Mouse (Mus musculus) midbrain, postnatal 0 days (tissue): ENCODE results near the gene Spic. TPM values are rescaled to one million over a fixed set of nuclear protein-coding genes. Genes with fewer than 3 reads are reported as not detected.

Source experiments
- ATAC-seq: fragments of 200-750 bp; cut with Nextera tagmentation; 2 replicates; pipeline ENCODE4 v1.8.0; 2017; ENCODE audit warnings: moderate number of reproducible peaks, mild to moderate bottlenecking, moderate TSS enrichment, moderate library complexity; ENCODE audit not compliant: low FRiP score
- DNase-seq: peaks from one replicate; pipeline ENCODE4 v3.0.0-alpha.2; 2015; ENCODE audit warnings: low spot score
- H3K27ac ChIP-seq: fragments of 300-500 bp; sonication (generic); 2 replicates; pipeline ENCODE4 v1.5.1; 2014; ENCODE audit warnings: low read depth, mild to moderate bottlenecking, low read length, mixed read lengths
- H3K27me3 ChIP-seq: fragments of 300-500 bp; sonication (generic); 2 replicates; pipeline ENCODE4 v1.6.1; 2014; ENCODE audit warnings: low read length, control low read depth, mixed read lengths; ENCODE audit not compliant: insufficient read depth
- H3K36me3 ChIP-seq: fragments of 300-500 bp; sonication (generic); 2 replicates; pipeline ENCODE4 v1.6.1; 2014; ENCODE audit warnings: low read length, control low read depth, mixed read lengths; ENCODE audit not compliant: insufficient read depth
- H3K4me1 ChIP-seq: fragments of 300-500 bp; sonication (generic); 2 replicates; pipeline ENCODE4 v1.6.1; 2014; ENCODE audit warnings: mild to moderate bottlenecking, control low read depth, antibody characterized with exemption, low read length, mixed read lengths; ENCODE audit not compliant: insufficient read depth
- H3K4me2 ChIP-seq: fragments of 300-500 bp; sonication (generic); 2 replicates; pipeline ENCODE4 v1.6.1; 2014; ENCODE audit warnings: low read depth, mild to moderate bottlenecking, low read length, mixed read lengths; ENCODE audit not compliant: poor library complexity, severe bottlenecking
- H3K4me3 ChIP-seq: fragments of 300-500 bp; sonication (generic); 2 replicates; pipeline ENCODE4 v1.5.1; 2014; ENCODE audit warnings: low read depth, mild to moderate bottlenecking, low read length, moderate library complexity
- H3K9ac ChIP-seq: fragments of 300-500 bp; sonication (generic); replicated peaks from 2 replicates; pipeline ENCODE4 v1.6.1; 2014; ENCODE audit warnings: mild to moderate bottlenecking, low read length, moderate library complexity, mixed read lengths; ENCODE audit not compliant: poor library complexity, severe bottlenecking
- H3K9me3 ChIP-seq: fragments of 300-500 bp; sonication (generic); 2 replicates; pipeline ENCODE4 v1.6.1; 2016; ENCODE audit warnings: low read length, control low read depth
- CTCF ChIP-seq: IDR thresholded peaks from 2 replicates; pipeline ENCODE4 v1.5.1; 2016; ENCODE audit warnings: antibody characterized with exemption, mild to moderate bottlenecking
- WGBS: fragments of 180-500 bp; shearing (Covaris S2); extraction: QIAGEN DNeasy Blood & Tissue Kit; methylation state at CpG from one replicate; pipeline ENCODE4 v1.1.7; 2014; 5-methylcytosine and 5-hydroxymethylcytosine counted together
- polyA plus RNA-seq: library from polyadenylated mRNA; unstranded; fragments of >200 nt; fragmentation: Nextera tagmentation; extraction: Ambion mirVana; gene quantifications from 2 replicates; pipeline ENCODE4 v1.2.1, GENCODE M21; 2015
- total RNA-seq: library from RNA; depleted of rRNA; stranded (reverse); fragments of >200 nt; gene quantifications from 2 replicates; pipeline ENCODE4 v1.2.3, GENCODE M21; 2014

Gene Spic
- total and polyA plus RNA-seq, 2 experiments from 2014 or later: not detected

GRCm38 (mm10) chr10:88727128-88727527 lies 42.3 kb upstream of the Spic start:
- no peak overlapping the region for H3K4me2 ChIP-seq
- WGBS: 55% methylated on average over 1 of the region's 1 CpGs
- 0 out of 2 replicates have a peak, but pooled peaks cover under 1% of the 10 kb centered on the region for H3K4me1 ChIP-seq
- no peaks in the 10 kb centered on the region for H3K9me3 ChIP-seq
- no peak for ATAC-seq
- peak; percentile 70 for DNase-seq
- no peaks in the 10 kb centered on the region for H3K36me3 ChIP-seq
- no peak overlapping the region for H3K4me3 ChIP-seq
- TF ChIP-seq CTCF: peak; percentile 84
- H3K27me3 ChIP-seq: no peaks in the 10 kb centered on the region
- no peak overlapping the region for H3K27ac ChIP-seq
- no peak overlapping the region for H3K9ac ChIP-seq

- no peak overlapping the region for H3K4me3 ChIP-seq
- no peaks in the 10 kb centered on the region for H3K27me3 ChIP-seq
- peak; percentile 76 for TF ChIP-seq CTCF
- ATAC-seq: no peak
- H3K4me1 ChIP-seq: no peaks in the 10 kb centered on the region
- no peak overlapping the region for H3K9ac ChIP-seq
- no peak overlapping the region for H3K4me2 ChIP-seq
- no peaks in the 10 kb centered on the region for H3K36me3 ChIP-seq
- 46% methylated on average over 2 of the region's 2 CpGs for WGBS
- H3K9me3 ChIP-seq: no peaks in the 10 kb centered on the region
- peak; percentile 65 for DNase-seq
- no peak overlapping the region for H3K27ac ChIP-seq
These were observed 40.5 kb upstream of the Spic start for GRCm38 (mm10) chr10:88725343-88725742.

- Histone ChIP-seq H3K27me3 (no peaks in the 10 kb centered on the region), H3K4me2 (no peak overlapping the region), H3K36me3 (no peaks in the 10 kb centered on the region), H3K4me1 (no peaks in the 10 kb centered on the region), H3K4me3 (no peak overlapping the region), H3K27ac (no peak overlapping the region), H3K9me3 (no peaks in the 10 kb centered on the region), H3K9ac (no peak overlapping the region)
- ATAC-seq (no peak), DNase-seq (no peak)
- no peak for TF ChIP-seq CTCF
- 82% methylated on average over 1 of the region's 1 CpGs for WGBS
These were observed 34.8 kb upstream of the Spic start for GRCm38 (mm10) chr10:88719618-88720017.

- WGBS: 48% methylated on average over 2 of the region's 2 CpGs
- H3K27ac ChIP-seq: no peak overlapping the region
- DNase-seq: no peak
- no peaks in the 10 kb centered on the region for H3K36me3 ChIP-seq
- H3K4me3 ChIP-seq: no peak overlapping the region
- H3K27me3 ChIP-seq: no peaks in the 10 kb centered on the region
- H3K4me2 ChIP-seq: no peak overlapping the region
- no peak for TF ChIP-seq CTCF
- ATAC-seq: no peak
- H3K9me3 ChIP-seq: no peaks in the 10 kb centered on the region
- H3K4me1 ChIP-seq: no peaks in the 10 kb centered on the region
- no peak overlapping the region for H3K9ac ChIP-seq
These were observed 32.9 kb upstream of the Spic start for GRCm38 (mm10) chr10:88717756-88718025.

DNA sequence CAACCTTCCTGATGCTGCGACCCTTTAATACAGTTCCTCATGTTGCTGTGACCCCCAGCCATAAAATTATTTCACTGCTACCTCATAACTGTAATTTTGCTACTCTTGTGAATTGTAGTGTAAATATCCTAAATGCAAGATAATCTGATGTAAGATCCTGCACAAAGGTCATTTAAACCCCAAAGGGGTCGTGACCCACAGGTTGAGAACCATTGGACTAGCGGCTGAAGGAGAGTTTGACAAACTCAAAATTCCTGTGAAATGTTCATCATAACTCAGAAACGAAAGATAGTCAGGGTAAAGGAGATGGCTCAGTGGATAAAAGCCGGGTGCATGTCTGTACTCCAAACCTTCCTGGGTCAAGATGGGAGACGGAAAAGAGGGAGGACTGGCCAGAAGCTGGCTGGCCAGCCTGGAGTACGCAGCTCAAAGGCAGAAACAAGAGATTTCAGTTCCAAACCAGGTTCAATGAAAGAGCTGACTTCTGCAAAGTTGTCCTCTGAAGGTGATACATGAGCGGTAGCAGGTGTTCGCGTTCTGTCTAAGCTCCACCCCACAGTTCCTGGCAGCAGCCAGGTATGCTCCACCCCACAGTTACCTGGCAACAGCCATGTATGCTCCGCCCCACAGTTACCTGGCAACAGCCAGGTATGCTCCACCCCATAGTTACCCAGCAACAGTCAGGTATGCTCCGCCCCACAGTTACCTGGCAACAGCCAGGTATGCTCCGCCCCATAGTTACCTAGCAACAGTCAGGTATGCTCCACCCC lies 32.4 kb upstream of the Spic start:
- Histone ChIP-seq H3K36me3 (no peaks in the 10 kb centered on the region), H3K4me1 (no peaks in the 10 kb centered on the region), H3K4me3 (no peak overlapping the region), H3K27ac (no peak overlapping the region), H3K4me2 (no peak overlapping the region), H3K27me3 (no peaks in the 10 kb centered on the region), H3K9me3 (no peaks in the 10 kb centered on the region), H3K9ac (no peak overlapping the region)
- peak; percentile 26; the same call in 1 of the 2 replicates for TF ChIP-seq CTCF
- 64% methylated on average over 13 of the region's 13 CpGs for WGBS
- DNase-seq: no peak
- ATAC-seq: no peak

- DNase-seq (no peak), ATAC-seq (no peak)
- no peak overlapping the region for H3K4me3 ChIP-seq
- TF ChIP-seq CTCF: no peak
- H3K27me3 ChIP-seq: no peaks in the 10 kb centered on the region
- H3K4me2 ChIP-seq: no peak overlapping the region
- no peaks in the 10 kb centered on the region for H3K9me3 ChIP-seq
- 73% methylated on average over 6 of the region's 6 CpGs for WGBS
- no peaks in the 10 kb centered on the region for H3K36me3 ChIP-seq
- H3K4me1 ChIP-seq: no peaks in the 10 kb centered on the region
- H3K9ac ChIP-seq: no peak overlapping the region
- no peak overlapping the region for H3K27ac ChIP-seq
These were observed 30.8 kb upstream of the Spic start for GRCm38 (mm10) chr10:88715621-88716020.
